Mouse (Mus musculus) heart, postnatal 36 days (tissue): ENCODE results near the gene Spock1. TPM values are rescaled to one million over a fixed set of nuclear protein-coding genes. Genes with fewer than 3 reads are reported as not detected.
"Not testable (repeated sequence)": the region's sequence is repeated elsewhere in the genome, so short reads cannot be mapped to it uniquely, and the experiment has no call there.

ENCODE experiments used
- DNase-seq, 2 experiments: peaks; one replicate each; pipeline ENCODE4 v3.0.0; 2021 to 2022
- intact Hi-C: fragments of 180-260 bp; cut with DNase I; formaldehyde crosslinking; loops from one replicate; pipeline ENCODE4 v1.15.1; 2025
- total RNA-seq, 2 experiments: library from RNA; stranded (reverse); gene quantifications; 2 replicates each; pipeline ENCODE4 v1.2.3; 2021

Spock1 gene
- total RNA-seq, 2 experiments from 2014 or later, result 0.08 to 0.17 TPM

DNA sequence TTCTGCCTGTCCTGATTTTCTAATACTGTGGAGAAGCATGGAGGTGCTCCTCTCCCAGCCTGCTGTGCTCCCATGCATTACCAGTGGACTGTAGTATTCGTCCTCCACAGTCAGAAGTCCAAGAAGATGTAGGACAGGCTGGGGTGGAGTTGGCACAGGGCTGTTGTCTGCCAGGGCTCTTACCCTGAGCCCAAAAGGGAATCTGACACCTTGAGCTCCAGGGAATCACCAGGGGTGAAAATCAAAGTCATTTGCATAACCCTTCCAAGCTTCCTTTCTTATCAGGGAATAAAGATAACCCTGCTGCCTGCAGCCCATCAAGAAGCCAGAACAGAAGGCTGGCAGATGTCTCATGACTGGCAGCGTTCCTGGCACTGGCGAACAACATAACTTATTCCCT is 383.6 kb downstream of the Spock1 start:
- DNase-seq, result peak; percentile 11 to 30
- intact Hi-C loops, result no loop called here

DNA sequence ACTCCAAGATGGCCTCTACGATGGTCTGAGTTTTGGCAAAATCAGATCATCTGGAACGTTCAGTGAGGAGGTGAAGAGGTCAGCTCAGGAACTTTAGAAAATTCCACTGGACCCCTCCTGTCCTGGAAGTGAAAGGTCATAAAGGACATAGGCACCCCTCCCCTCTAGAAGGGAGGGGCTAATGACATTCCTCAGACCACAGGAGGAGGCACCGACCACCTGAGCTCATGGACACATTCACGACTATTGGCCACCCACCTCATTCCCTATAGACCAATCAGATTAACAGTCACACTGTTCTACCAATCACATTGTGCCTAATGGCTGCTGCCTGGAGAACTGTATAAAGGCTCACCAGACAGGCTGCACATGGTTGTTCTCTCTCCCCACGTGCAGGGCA is 384.8 kb downstream of the Spock1 start:
- intact Hi-C loops, result no loop called here
- no peak for DNase-seq

DNA sequence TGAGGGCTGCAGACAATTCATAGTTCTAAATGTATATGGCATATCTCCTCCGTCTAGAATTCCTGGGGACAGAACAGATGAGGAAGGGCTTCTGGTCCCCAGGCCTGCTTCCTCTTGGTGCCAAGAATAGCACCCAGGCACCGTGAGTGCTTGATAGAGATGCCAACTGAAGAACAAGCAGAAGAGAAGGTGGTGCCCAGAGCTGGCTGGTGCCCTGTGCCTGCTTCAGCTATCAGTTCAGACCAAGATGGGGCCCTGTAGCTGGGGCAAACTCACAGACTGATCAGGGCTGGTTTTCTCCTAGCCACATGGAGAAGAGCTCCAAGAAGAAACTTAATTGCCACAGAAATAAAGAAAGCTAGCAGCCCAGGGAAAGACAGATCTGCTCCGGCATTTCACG is 385.8 kb downstream of the Spock1 start:
- intact Hi-C loops, result no loop called here
- DNase-seq, result no peak

DNA sequence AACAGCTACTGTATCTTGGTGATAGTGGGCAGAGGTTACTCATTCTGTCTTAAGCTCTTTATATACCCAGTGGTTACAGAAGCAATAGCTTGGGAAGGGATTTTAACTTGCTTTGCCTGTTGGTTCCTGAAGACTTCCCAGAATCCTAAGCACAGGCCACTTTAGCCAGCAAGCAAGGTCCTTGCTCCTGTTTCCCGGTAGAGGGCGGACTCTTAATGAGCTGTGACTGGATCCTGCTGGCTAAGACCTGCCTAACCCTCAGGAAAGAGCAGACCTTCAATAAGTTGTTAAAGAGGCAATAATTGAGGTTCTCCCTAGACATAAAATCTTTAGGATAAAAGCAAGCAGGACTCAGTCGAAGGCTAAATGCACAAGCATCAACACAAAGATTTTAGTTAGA is 387.0 kb downstream of the Spock1 start:
- no peak for DNase-seq
- intact Hi-C loops, result loop anchor here (2.0 kb wide), 1 partner anchor 388 kb away; the partner anchor contains the start of gene Spock1

DNA sequence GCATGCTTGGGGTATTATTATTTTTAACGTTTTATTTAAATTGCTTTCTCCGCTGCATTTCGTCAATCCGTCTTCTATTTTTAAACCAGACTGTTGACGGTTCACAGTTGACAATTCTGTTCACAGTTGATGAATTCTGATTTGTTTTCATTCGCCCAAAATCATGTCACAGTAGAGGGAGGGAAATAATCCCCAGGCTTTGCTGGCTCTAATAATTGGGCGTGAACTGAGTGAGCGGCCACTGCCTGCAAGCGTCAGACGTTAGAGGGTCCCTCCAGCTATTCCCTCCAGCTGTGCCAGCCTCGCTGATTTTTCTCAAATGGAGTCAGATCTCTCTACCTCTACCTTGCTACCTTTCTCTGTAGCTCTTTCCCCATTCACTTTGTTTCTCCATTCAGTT is 388.3 kb downstream of the Spock1 start:
- intact Hi-C loops, result loop anchor here (2.0 kb wide), 1 partner anchor 389 kb away; the partner anchor contains the start of gene Spock1
- DNase-seq, result no peak

DNA sequence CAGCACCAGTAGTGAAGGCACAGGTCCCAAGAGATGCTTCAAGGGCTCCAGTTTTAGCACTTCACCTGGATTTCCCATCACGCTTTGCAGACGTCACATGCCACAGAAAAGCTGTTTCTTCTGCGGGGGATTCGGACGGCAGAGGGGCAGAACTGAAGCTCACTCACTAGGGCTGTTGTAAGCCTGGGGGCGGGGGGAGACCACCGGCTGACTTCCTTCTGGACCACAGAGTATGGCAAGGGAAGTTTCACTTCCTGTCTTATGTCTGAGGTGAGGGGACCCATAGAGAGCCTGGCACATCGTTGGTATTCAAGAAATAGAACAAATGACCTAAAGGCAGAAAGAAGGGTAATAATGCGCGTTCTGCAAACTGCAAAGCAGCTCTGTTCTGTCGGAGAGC is 392.4 kb downstream of the Spock1 start:
- DNase-seq, result no peak
- intact Hi-C loops, result no loop called here

DNA sequence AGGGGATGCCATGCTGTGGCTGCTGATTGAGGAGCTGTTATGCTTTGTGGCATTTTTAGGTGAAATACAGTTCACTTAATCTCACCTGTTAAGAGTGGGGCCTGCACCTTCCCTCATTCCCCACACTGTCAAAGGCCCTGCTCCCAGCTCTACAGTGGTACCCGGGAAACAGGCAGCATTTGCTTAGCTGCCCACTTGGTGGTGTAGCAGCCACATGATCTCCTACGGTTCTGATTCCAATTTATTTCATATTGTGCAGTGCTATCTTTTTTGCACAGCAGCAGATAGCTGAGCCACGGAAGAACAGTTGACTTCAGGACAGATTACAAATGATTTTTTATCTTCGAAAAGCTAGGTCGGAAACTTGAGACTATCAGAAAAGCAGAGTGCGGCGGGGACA is 406.6 kb downstream of the Spock1 start:
- intact Hi-C loops, result no loop called here

DNA sequence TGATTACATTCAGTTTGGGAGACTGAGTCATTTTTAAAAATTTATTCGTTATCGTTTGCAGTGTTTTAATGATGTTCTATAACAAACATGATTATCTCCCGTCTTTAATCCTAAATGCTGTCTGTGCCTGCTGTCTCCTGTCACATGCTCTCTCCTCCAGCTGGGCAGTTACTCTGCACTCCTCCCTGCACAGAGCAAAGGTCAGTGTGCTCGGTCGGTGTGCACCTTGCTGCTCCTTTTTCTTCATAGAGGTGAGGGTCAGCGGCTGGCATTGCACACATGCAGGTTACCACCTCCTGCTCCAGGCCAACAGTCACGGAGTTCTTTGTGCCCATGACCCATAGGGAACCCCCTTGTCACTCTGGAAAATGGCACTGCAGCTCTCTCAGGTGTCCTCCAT is 411.4 kb downstream of the Spock1 start:
- intact Hi-C loops, result no loop called here
- no peak for DNase-seq

More for the DNA sequence above, 406.6 kb downstream of the Spock1 start:
- no peak for DNase-seq

DNA sequence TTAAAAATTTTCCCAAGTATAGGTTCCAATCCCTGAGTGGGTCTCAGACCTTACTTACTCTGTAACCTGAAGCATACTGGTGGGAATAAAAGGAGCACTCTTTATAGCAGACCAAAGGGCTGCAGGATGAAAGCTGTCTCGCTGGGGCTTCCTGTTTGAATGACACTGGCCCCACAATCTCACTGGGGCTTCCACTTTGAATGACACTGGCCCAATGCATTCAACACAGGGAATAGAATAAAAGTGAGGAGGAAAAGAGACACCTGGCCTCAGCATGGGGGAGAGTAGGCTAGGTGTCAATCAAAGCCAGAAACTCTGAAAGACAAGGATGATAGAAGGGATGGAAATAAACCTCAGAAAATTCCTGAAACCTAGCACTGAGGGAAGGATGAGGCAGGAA is 413.3 kb downstream of the Spock1 start:
- DNase-seq, result no peak
- intact Hi-C loops, result no loop called here

DNA sequence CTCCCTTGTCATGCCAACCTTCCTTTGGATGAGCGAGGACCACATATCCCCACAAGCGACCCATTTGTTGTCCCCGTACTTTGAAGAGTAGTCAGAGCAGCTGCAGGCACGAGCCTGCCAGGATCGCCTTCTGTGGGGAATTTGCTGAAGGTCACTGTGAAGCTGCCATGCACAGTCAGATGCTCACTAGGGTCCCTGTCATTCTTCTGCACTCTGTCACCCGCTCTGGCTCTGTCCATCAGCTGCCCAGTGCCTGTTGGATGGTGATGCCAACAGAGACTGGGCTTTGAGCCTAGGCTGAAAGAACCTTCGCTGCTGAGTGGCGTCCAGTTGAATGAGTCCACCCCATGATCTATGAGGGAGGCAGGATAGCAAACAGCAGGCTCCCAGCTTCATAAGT is 419.2 kb downstream of the Spock1 start:
- no peak for DNase-seq
- intact Hi-C loops, result no loop called here

DNA sequence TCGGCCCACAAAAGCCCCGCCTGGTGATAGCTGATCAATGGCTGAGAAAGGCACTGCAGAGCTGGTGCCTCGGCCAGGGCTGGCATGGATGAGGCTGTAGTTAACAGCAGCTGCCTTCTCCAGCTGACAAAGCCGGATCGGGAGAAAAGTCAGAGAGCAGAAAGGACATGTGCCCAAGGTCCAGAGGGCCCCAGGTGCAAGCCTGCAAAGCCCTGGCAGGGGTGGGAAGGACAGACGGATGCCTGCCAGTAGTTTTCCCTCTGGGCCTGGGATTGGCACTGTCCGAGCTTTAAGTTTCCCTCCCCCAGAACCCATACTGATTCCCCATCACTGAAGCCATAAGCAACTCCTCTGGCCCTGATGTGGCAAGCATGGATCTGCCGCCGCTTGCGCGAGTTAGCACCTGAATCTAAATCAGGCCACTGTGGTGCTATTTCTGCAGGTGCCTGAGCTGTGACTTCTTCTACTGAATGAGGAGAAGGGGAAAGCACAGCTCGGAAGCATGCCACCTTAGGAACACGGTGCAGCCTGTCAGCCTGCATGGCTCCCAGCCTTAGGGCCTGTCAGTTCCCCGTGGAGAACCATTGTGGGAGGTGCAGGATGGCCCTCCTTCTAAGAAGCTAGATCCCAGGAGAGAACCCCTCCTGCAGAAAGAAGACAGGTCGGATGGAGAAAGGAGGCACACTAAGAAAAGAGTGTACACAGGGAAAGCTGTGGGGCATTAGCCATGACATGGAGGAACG is 423.5 kb downstream of the Spock1 start:
- no peak for DNase-seq
- intact Hi-C loops, result no loop called here

DNA sequence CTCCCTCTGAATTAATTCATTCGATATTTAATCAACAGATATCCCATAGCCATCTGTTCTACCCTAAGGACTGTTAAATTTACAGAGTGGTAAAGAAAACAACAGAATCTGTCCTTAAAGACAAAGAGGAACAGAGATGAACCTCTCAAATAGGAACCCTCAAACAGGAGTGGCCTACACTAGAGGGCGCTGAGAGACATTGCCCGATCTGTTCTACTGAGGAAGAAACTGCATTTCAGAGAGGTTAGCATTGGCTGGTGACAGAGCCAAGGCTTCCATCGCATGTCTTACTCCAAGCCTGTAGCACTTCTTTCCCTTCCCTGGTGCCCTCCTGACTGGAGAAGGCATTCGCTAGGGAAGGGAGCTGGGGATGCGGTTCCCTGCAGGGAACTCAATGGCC is 431.4 kb downstream of the Spock1 start:
- peak; percentile 1 to 16 for DNase-seq
- intact Hi-C loops, result loop anchor here (5.0 kb wide), 1 partner anchor 431 kb away; the partner anchor contains the start of gene Spock1

DNA sequence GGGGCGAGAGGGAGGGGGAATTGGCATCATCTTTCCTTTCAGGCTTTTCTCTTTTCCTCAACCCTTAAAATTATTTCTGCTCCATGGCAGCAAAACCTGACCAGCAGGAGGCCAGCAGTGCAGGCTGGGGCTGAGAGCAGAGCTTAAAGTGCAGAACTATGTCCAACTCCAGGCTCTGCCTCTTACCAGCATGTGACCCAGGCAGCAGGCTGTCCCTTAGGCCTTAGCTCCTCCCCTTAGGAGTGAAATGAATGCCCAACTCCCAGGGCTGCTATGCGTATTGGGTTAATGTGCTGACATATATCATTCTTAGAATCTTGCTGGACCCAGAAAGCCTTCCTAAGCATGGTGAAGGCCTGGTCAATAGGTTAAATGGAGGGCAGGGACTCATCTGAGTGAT is 434.1 kb downstream of the Spock1 start:
- no peak for DNase-seq
- intact Hi-C loops, result no loop called here

DNA sequence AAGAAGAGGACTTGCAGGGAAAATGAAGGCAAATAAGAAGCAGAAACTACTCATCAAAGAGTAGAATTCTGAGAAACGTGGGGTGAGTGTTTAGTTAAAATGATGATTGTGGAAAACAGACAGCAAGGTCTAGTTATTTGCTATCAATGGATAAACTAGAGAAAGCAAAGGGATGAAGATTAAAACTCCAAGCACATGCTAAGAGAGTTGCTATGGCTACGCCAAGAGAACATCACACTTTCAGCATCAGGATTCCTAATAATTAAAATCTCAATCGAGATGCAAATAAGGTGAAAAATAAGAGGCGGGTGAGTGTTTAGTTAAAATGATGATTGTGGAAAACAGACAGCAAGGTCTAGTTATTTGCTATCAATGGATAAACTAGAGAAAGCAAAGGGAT is 437.2 kb downstream of the Spock1 start:
- intact Hi-C loops, result not testable (repeated sequence)

DNA sequence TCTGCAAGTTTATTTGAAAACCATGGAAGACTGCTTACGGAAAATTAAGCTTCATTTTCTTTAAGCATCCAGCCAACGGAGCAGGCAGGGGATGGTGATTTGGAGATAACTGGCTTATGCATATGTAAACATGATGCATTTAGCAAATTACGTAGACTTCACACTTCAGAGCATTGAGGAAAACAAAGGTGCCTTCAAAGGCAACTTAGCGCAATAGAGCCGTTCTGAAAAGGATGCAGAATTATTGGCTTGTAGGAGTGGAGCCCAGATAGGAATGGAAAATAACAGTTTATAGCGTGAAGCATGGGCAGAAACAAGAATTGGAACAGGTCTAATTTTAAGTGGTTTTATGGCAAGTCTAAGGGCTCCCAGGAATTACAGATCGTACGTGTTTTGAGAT is 448.2 kb downstream of the Spock1 start:
- intact Hi-C loops, result no loop called here
- DNase-seq, result no peak

More for the DNA sequence above, 437.2 kb downstream of the Spock1 start:
- DNase-seq, result not testable (repeated sequence)

DNA sequence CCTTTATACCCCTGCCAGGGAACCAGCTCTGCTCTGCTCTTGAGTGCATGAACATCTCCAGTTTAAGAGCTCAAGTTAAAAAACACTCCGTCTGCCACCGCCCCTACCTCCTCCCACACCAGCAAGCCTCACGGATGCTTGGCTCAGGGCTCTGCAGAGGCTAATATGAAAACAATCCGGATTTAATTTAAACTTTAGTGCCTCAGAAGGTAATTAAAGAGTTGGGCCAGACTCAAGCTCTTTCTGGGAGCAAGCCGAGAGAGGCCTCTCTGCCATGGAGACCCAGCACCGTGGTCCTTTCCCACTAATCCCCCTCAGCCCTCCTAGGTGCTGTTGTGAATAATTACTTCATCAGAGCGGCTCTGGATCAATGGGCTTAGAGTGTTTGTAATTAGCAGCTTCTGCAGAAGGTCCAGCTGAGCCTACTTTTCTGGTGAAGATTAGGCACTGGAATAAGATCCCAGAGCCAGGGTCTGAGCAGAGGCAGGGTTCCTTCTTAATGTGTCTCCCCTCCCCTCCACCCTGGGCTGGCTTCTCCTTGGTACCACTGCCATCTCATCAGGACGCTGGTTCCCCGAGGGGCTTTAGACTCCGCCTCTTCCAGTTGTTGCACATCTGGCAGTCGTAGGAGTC is 457.8 kb downstream of the Spock1 start:
- intact Hi-C loops, result no loop called here
- DNase-seq, result no peak

DNA sequence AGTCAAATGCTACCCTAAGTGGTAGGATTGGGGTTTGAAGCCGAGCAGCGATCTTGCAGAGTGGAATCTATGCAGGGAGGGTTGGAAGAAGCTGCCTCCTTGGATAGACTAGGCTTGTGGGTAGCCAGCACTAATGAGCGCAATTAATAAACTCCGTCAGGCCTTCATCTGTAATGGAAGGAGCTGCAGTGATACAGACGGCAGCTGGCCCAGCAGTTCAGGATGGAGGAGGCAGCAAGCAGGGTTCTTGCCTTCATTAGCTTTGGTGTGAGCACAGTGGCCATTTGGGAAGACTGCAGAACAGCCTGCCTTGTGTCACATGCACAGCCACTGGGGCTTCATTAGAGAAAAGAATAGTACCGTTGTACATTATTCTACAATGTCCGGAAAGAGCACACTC is 459.2 kb downstream of the Spock1 start:
- intact Hi-C loops, result no loop called here
- DNase-seq, result no peak

DNA sequence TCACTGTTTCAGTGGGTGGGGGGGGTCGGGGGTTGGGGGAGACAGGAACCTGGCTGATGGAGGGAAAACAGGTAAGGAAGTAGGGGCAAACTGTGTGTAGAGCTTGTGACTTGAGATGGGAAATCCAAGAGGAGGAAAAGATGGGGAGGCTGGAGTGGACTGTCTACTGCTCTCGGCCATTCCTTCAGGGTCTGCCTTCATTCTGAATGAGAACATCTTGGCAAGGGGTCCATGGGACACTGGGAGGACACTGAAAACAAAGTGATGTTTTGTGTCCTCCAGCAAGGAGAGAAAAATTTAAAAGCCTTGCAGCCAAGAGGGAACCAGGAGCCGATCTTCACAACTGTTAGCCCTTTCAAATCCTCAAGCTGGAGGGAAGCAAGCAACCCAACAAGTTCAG is 463.2 kb downstream of the Spock1 start:
- DNase-seq, result no peak
- intact Hi-C loops, result no loop called here

DNA sequence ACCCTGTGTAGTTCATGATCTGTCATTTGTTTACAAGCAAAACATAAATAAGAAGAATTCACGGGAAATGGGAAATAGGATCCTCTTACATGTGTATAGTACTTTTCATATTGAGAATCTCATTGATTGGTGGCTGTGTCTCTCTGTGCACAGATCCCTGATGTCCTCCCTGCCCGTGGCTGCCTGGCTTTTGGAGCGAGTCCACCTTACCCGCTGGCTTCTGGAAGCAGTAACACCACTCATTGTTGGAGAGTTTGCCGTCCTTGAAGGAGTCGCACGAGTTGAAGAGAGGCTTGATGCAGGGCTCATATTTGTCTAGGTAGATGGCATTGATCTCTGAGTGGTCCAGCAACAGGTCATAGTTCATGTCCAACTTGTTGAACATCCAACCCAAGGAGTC is 468.0 kb downstream of the Spock1 start:
- no peak for DNase-seq
- intact Hi-C loops, result no loop called here

DNA sequence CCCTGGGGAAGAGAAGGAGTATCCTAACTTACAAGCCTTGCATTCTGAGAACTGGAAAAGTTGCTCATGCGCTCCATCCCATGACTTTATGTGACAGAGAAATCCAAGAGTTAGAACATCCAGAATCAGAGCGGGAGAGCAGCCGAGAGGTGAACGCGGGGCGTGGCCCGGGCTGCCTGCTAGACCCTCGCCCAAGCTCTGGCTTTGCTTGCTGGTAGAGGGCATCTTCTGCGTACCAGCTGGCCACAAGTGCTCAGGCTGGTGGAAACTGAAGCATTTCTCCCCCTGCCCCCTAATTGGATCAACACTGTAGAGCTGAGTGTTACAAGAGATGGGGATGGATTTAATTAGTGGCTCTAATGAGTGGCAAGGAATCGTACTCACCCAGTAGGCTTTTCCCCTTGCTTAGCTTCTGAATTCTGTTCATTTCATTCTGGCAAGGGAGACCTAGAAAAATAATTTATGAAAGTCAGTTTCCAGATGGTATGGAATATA is 472.4 kb downstream of the Spock1 start:
- no peak for DNase-seq
- intact Hi-C loops, result no loop called here

DNA sequence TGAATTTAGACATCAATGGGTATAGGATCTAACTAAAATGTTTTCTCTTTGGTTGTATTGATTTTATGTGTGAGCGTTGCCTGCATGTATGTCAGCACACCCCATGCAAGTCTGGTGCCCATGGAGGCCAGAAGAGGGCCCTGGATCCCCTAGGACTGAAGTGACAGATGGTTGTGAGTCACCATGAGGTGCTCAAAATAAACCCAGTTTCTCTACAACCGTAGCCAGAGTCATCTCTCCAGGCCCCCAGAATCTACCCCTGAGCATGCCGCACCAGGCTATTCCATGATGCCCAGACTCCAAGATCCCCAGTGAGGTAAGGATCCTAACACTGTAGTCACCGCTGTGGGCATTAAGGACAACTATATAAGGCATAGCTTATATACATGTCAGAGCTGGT is 474.3 kb downstream of the Spock1 start:
- intact Hi-C loops, result no loop called here
- no peak for DNase-seq

DNA sequence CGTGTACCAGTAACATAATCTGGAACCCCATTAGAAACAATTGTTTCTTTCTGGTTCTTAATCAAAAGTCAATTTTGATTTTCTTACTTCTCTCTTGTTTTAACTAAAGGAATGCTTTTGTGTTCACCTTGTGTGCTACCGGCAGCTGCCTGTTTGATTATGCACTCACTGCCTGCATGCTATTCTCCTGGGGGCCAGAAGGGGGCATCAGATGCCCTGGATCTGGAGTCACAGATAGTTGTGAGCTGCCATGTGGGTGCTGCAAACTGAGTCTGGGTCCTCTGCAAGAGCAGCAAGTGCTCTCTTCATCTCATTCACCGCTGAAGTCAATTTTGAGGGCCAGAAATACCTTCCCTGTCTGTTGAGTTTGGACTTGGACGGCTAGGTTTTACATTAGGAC is 476.3 kb downstream of the Spock1 start:
- intact Hi-C loops, result no loop called here
- DNase-seq, result no peak
